Mouse (Mus musculus): ENCODE data around the gene Prkag2.

Prkag2 gene

DNA sequence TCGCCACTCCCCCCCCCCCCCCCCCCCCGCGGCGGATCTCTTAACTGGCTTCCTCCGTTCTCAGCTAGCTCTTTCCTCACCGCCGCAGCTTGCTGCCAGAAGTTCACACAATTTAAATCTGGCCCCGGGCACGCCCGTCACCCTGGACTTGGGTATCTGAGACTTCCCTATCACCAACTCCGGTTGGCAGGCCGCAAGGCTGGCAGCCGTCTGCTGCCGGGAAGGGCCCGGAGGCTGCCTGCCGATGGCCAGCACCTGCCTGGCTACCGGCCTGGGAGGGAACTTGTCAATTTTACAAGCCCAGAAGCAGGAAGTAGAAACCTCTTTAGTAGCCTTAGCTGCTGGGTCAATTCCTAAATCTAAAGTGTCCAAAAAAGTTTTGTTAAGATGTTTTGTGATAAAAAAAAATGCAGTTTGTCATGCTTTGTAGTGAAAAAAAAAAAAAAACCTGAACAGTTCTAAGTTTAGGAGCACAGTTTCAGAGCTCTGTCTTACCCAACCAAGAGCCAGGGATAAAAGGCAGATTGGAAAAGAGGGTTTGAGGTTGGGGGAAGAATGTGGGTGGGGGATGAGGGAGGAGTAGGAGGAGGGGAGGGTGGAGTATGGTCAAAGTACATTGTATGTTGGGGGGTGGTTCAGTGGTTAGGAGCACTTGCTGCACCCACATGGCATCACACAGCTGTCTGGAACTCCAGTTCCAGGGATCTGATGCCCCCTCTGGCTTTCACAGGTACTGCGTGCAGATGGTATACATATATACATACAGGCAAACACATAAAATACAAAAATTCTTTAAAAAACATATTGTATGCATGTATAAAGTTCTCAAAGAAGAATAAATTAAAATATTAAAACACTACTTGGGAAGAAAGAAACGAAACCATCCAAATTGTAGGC, 191.4 kb downstream of the Prkag2 start:
- peak; percentile 89 for DNase-seq

GRCm38 (mm10) chr5:24908141-24908819, 192.2 kb downstream of the Prkag2 start:
- peak; percentile 95 for DNase-seq

DNA sequence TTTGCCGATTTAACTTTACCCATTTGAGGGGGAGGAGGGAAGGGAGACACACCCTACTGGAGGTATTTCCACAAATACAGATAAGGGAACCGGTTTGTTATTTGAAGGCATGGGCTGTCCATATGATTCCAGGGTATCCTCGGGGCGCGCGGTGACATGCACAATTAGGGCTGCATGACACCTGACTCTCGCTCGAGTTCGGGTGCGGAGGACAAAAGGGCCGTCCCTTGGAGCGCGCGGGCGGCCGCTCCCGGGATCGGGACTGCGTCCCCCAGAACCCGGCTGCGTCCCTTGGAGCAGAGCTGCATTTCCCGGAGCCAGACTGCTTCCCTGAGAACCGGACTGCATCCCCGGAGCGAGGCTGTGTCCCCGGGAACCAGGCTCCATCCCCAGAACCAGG, 192.7 kb downstream of the Prkag2 start:
- DNase-seq: no peak

DNA sequence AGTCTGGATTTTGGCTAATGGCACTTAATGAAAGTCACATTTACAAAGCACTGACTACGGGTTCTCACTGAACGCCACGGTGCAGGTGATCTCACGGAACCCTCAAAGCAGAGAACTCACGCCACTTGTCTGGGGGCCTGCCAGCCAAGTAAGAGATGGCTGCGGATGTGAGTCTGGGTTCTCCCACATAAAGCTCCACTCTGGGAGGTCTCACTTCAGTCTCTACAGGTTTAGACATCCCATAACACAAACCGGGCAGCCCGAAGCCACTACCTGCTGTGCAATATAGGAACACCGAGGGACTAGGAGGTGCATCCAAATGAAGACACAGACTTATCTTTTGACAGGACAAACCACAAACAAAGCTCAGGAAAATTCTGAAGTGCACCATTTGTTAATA, 193.6 kb downstream of the Prkag2 start:
- DNase-seq: peak; percentile 53

- DNase-seq: peak; percentile 79
These were observed 195.5 kb downstream of the Prkag2 start for GRCm38 (mm10) chr5:24904941-24905340.

- peak; percentile 66 for DNase-seq
These were observed 196.0 kb downstream of the Prkag2 start for GRCm38 (mm10) chr5:24904423-24904822.

DNA sequence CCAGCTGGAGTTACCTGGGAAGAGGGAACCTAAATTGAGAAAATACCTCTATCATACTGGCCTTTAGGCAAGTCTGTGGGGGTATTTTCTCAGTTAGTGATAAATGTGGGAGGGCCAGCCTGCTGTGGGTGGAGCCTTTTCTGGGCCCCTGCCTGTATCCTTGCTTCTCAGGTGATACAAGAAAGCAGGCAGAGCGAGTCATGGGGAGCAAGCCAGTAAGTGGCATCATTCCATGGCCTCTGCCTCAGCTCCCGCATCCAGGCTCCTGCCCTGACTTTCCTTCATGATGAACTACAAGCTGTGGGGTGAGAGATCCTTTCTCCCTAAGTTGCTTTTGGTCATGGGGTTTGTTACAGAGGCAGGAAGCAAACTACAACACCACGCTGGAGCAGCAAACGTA, 196.4 kb downstream of the Prkag2 start:
- peak; percentile 63 for DNase-seq

GRCm38 (mm10) chr5:24902835-24903234, 197.6 kb downstream of the Prkag2 start:
- DNase-seq: peak; percentile 59

DNA sequence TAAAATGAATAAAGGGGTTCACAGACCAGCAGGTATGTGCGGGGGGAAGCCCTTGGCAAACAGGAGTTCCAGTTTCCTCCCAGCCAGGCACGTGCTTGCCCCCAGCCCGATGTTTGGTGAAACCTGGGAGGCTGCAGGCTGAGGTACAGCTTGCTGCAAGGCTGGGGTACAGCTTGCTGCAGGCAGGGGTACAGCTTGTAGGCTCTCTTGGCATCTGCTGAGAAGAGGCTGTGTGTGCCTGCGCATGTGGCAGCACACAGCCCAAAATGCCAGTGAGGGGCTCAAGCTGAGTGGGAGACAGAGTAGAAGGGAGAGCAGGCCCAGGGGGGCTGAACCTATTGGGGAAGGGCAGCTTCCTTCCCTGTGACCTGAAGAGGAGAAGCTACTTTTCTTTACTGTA, 204.8 kb downstream of the Prkag2 start:
- no peak for DNase-seq

DNA sequence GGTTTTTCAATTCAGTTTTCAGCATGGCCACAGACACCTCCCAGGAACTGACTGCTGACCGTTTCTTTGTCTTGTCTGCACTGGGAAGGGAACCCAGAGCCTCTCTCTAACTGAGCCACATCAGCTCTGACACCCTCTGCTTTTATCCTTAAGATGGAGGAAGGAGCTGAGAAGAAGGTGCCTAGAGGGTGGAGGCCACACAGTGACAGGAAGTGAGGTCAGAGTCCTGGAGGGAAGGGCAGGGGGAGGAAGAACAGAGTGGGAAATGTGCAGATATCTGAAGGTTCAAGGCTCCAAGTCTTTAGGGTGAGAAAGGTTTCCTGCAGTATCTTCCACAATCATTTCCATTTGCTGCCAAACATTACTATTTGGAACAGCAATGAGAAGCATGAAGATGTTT, 205.6 kb downstream of the Prkag2 start:
- DNase-seq: no peak

- DNase-seq: no peak
These were observed 208.0 kb downstream of the Prkag2 start for GRCm38 (mm10) chr5:24892461-24892860.

GRCm38 (mm10) chr5:24889860-24890259, 210.6 kb downstream of the Prkag2 start:
- DNase-seq: no peak

DNA sequence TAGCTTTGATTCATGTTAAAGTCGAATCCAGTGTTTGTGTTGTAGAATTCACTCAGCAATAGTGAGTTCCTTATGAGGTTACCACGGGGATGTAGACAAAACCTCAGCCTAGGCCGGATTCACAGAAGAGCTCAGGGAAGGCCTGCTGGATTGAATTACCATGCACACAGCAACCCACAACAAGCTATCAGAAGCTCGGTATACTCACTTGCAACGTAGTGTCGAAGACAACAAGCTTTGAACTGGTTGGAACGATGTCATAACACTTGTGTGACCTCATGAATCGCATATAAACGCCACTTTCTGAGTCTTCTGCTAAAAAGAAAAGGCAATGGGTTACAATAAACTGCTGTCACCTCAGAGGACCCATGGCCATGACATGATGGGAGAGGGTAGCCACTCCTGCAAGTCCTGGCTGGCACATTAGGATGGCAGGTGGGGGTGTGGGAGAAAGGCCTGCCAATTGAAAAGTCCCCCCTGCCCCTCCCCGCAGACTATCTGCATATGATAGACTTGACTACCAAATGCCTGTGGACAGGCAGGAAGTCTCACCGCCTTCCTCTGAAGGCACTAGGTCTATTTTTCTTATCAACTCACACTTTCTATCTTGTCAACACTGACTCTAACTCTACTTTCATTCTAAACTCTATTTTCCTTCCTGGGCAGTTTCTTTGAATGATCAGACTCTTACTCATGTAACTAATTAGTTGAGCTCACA, 211.4 kb downstream of the Prkag2 start:
- DNase-seq: no peak

GRCm38 (mm10) chr5:24887271-24887670, 213.2 kb downstream of the Prkag2 start:
- no peak for DNase-seq

GRCm38 (mm10) chr5:24878713-24879112, 221.7 kb downstream of the Prkag2 start:
- no peak for DNase-seq

DNA sequence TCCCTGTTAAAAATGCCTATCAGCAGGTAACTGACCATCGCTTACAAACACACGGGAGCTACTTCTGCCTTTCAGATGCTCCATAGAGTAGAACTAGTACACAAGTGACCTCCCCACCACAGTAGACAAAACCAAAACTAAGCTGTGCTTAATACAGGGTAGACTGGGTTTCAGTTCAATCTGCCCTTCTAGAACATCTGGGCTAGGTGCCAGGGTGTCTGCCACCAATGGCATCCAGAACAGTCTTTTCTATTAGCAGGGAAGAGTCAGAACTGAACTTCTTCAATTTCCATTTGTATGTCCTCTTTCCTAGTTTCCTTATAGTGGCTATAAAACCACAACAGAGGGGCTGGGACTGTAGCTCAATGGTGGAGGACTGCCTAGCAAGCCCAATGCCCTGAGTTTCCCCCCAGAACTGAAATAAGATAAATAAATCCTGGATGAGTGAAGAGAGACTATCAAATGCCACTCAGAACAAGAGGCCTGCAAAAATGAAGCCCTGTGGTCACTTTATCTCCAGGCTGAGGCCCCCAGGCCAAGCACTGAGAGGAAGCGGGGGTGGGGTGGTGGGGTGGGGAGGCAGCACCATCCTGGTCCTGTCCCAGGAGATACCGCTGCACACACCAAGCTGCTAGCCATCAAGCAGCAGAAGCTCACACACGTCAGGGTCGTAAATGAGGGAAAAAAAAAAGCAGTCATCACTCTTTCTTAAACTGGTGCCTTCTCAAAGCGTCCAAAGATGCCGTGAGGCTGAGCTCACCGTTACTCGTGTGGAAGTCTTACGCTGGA, 222.4 kb downstream of the Prkag2 start:
- no peak for DNase-seq

GRCm38 (mm10) chr5:24876653-24877052, 223.8 kb downstream of the Prkag2 start:
- DNase-seq: no peak

DNA sequence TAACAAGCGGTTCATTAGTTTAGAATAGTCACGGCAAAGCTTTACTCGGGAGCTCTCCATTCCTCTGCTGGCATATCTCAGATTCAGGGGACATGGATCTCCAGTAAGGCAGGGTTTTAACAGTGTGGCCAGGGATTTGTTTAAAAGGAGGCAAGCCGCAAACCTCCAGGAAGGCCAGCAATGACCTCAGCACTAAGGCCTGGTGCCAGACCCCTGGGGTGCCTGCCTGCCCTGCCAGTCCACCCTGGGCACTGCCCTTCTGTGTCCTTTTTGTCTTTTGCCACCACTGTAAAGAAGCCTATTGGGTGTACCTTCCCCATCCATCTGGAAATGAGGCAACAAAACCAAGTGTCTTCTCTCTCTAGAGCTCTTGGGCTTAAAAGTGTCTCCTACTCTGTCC, 226.3 kb downstream of the Prkag2 start:
- DNase-seq: peak; percentile 96

DNA sequence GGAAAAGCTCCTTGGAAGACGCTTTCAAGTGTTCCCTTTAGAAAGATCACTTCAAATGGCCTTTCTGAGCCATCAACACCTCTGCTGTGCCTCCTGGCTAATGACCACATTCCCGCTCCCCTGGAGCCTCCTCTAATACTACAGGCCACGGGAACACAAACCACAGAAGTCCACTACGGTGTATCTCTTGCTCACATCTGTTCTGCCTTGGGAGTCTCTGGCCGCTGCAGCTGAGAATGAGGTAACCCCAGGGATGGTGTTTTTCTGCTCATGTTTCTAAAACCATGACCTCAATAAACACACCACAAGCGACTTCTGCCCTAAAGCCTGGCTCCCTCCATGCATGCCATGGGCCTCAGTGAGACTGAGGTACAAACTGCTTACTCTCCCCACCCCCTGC, 227.2 kb downstream of the Prkag2 start:
- DNase-seq: no peak

DNA sequence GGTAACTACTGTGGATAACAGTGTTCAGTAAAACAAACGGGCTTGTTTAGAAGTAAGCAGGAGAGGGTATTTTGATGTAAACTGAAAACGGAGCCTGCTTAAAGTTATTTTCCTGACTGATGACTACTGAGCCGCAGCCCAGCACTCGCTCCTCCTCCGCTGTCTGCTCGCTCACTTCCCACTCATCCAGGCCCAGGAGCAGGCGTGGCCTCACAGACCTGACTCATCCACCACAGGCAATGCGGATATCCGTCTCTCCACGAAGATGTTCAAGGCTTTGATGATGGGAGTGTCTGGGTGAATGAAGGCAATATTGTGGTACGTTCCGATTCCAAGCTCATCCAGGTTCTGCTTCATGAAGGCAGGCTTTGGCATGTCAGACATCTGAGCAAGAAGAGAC, 229.2 kb downstream of the Prkag2 start:
- no peak for DNase-seq

DNA sequence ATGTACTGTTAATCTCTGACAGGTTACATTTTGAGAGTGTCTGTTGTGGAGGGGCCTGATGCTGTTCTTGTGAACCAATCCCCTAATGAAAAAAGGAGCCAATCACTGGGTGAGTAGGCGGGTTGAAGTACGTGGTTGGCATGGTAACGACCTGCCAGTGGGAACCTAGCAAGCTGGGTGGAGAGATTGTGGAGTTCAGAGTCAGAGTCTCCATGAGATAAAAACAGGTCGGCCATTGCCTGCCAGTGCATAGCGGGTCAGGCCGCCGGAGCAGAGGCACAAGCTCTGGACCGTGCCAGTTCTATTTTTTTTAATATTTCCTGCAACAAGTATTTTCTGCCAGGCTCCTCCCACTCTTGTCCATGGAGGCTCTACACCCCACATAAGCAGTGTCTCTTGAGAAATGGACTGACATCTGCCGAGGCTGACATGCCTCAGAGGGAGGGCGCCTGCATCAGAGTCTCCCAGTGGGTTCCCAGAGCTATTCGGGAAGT, 230.6 kb downstream of the Prkag2 start:
- no peak for DNase-seq

DNA sequence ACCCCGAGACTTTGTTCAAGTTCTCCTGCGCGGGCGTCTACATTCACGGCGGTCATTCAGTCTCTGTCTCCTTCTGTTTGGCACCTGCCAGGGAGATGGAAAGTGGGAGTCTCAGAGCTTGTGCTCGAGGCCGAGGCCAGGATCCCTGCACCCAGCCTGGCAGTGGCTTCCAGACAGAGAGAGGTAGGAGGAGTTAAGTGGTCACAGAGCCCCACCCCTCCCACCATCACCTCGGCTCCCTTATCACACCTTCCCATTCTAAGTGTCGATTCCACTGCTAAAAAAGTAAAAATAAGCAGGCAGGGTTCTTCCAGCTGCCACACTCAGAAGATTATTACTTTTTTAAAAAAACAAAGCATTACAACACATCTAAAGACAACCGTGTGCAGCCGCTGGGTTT, 236.6 kb downstream of the Prkag2 start:
- DNase-seq: no peak
